Mouse (Mus musculus): ENCODE measurements around the gene Pdzd8.

- TF ChIP-seq CTCF (conservative IDR thresholded peaks at IDR 0.05; ENCODE audit: low read length) (no peak), NANOG (IDR thresholded peaks at IDR 0.05; ENCODE audit: borderline replicate concordance, low read length) (no peak)
These were observed 85.9 kb downstream of the Pdzd8 start for GRCm38 (mm10) chr19:59259633-59260032.
